Mouse (Mus musculus): Measurements from ENCODE around the gene Ppm1h.
"Not testable (repeated sequence)": the region's sequence is repeated elsewhere in the genome, so short reads cannot be mapped to it uniquely, and the experiment has no call there.

The Ppm1h gene

DNA sequence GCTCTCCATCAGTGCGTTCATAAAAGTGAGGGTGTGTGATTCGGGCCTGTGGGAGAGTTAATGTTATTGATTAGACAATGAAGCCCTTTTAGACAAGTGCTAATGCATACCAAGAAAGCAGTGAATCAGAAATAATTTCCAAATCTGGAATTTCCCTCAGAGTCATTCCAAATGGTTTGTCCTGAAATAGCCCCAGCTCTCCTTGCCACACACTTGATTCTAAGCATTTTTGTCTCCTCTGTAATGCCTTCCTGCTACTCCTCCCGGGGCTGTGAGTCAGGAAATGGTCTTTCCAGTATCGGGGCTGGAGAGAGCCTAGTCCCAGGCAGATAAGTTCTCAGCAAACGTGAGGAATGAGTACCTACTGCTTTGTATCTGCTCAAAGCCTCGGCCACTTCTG lies 212.9 kb downstream of the Ppm1h start:
- no peak for DNase-seq (ENCODE audit: low read depth, low spot score)

DNA sequence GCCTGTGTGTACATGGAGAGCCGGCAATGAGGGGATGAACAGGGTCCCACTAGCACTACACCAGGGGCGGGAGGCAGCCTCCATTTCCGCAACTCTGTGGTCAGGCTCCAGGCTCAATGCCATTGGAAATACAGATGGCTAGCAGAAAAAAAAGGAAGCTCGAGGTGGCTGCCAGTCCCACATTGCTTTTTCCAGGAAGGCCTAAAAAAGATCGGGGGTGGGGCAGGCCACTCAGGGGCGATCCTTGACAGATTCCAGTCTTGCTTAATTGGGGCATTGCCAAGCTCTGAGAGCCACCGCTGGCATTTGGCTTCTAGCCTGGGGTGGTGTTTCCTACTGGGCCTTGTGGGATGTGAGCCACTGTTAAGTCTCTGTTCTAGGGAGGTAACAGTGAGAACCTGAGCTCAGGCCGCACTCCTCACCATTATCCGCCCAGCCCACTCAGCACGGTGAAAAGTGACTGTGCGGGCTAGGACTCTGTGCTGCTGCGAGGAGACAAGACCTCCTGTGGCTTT lies 216.1 kb downstream of the Ppm1h start:
- no peak for DNase-seq (ENCODE audit: low read depth, low spot score)

DNA sequence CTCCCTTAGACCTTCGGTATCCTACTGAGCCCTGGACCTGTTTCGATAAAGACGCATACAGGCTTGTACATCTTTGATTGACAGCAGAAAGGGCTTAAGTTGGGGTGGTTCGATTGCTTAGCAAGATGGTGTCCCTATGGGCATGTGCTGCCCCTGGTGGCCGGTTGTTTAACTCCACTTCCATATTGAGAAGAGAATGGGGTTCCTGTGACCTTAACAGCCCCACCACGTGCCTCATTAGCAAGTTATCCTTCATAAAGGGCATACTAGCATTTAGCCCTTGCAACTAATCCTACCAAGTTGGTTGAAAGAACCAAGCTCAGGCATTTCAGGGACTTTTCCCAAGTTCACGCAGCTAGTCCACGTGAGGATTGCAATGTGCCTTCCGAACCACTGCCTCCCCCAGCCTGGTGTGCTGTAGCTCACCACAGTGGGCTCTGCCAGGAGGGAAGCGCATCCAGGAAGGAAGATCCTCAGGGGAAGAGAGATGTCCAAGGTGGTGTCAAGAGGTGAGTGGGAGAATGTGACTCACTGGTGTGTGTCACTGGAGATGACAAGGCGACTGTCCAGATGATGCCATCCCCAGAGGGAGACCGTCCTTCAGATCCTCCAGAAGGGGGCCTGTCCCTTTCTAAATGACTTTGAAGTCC lies 216.7 kb downstream of the Ppm1h start:
- DNase-seq (ENCODE audit: low read depth, low spot score): peak; percentile 83

DNA sequence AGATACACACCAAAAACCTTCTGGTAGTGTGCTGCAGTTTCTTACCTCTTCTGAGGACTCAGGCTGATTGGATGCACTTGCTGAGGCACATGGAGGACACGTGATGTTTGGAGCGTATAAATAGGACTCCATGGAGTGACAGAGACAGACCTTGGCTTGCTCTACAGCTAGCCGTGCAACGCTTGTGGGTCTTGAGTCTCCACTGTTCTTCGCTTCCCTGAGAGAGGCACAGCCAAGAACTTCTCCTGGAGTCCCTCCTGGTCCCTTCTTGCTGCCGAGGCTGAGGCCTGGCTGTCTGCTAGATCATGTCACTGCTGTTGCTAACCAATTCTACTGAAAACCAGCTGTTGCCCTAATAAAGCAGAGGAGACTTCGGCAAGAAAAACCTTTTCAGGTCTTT lies 221.4 kb downstream of the Ppm1h start:
- DNase-seq (ENCODE audit: low read depth, low spot score): no peak

DNA sequence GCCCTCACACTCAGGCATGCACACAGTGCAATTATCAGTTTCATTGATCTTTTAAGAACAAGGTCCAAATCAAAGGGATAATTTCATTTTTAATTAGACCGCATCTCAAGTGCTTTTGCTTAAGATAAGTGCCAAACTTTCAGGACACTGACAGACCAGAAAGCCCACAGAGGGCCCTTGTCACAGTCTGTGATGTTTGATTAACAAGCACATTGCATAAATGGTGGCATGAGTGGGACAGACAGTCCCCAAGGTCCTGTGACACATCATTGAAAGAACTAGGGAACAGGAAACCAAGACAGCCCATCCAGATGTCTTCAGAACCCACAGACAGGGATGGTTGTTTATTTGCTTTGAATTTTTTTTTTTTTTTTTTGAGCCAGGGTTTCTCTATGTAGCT lies 221.9 kb downstream of the Ppm1h start:
- no peak for DNase-seq (ENCODE audit: low read depth, low spot score)

DNA sequence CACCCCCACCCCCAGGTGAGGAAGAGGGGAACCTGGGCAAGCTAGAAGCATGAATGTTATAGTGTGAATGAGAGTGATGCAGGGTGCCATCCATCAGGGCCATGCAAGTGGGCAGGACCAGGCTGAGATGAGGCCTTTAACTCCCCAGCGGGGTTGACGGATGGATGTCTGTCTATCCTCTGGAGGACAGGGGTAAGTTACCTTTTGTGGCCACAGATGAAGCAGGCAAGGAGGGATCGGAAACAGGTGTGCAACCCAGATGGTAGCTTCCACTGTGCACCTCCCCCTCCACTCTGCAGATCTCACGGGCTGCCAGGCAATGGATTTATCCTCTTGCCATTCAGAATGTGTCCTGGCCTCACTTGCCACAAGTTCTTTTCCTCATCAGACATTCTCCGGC lies 222.8 kb downstream of the Ppm1h start:
- no peak for DNase-seq (ENCODE audit: low read depth, low spot score)

DNA sequence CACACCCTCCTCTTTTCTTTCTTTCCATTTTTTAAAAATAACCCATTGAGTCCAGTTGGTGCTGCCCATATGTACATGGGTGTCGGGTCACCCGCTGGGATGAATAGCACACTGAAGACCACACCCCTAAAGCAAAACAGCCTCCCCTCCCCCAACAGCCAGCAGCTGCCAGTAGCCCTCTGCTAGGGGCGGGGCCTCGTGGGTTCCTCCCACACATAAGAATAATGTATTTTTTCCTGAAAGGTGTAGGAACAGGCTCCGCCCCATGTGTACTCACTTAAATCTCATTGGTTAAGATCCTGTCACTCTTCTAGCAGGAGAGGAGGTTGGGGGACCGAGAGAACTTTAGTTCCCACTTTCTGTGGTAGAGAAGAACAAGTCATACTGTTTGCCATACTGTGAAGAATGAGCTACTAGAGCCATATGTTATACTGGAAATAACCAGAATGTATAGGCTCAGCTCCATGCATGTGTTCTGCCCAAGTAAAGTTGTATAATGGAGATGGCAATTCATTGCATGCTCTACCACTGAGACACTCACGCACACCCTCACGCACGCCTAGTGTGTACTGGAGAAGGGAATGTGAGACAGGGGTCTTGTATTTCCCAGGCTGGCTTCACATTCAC lies 231.0 kb downstream of the Ppm1h start:
- peak; percentile 59 for DNase-seq (ENCODE audit: low read depth, low spot score)

DNA sequence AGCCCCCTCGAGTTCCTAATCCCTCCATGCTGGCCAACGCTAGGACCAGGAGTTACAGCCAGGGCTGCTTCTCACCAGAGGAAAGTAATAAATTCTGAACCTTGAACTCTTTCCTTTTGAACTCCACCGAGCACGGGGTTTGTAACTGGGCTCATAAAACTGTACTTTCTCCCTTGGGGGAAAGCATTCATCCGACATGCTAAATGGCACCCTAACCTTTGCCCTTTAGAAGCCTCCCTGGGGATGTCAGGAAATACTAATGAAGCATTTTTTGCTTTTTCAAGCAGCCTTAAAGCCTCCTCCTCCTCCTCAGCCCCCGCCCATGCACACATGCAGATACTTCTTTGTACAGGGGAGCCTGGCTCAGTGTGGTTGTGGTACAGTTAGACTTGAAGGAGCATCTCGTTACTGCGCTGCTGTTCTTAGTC lies 232.2 kb downstream of the Ppm1h start:
- no peak for DNase-seq (ENCODE audit: low read depth, low spot score)

DNA sequence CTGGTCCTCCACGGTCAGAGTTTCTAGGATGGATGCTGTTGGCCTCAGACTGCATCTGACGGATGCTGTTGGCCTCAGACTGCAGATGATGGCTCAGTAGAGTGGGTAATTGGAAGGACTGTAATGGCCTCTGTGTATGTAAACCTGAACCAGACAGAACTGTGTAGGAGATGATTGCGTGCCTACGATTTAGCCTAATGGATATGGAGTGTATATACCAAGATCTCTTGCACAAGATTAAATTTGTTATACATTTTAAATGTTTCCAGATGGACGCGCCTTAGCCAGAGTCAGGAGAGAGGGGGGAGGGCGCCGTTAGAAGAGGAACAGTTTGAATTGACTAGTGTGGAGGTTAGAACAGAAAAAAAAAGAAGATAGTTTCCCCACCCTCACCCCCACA lies 233.1 kb downstream of the Ppm1h start:
- no peak for DNase-seq (ENCODE audit: low read depth, low spot score)

DNA sequence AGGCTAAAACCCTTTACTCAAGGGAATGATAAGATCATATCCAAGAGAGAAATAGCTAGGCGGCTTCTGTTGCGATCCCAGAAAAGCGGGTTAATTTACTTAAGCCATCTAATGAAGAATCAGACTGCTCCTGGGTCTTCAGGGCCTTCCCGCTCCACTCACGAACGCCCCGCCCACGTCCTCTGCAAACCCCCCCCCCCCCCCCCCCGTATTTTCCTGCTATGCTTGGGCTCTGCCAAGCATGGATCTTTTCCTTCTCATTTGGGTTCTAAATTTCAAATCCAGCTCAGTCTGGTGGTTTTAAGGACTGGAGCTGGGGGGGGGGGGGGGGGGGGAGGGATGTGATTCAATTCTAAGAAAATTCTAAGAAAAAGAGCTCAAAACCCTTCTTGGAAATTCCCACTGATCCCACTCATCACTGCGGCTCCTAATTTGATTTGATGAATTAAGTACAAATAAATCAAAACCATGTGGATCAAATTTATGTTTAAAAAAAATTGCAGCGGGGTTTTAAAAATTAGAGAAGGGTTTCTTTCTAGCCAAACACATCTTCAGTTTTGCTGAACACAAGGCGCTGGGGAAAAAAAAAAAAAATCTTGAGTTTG lies 233.6 kb downstream of the Ppm1h start:
- no peak for DNase-seq (ENCODE audit: low read depth, low spot score)

DNA sequence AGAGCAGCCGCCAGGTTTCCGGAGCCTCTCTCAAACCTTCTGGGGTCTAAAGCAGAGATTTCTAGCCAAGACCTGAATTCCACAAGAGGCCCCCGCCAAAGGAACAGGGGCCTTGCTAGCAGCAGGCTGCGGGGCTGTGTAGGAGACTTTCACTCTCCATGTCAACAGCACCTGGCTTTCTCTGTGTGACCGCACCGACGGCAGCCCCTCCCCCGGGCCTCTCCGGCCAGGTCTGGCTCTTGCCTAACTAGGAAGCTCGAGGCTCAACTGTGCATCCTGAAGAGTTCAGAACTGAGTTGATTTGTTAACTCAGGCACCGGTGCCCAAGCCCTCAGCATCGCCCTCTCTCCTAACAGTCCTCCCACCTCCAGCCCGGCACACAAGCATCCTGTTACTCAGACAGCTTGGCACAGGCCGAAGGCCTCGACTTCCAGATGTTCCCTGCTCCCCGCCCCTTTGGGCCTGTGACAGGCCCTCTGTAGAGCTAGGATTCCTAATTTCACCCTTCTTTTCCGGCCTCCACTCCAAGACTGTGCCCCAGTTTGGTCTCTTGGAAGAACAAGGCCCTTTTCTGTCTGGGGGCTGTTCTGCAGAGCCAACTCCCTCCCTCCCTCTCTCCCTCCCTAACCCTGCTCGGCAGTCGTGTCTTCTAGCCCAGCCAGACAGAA lies 234.3 kb downstream of the Ppm1h start:
- peak; percentile 41 for DNase-seq (ENCODE audit: low read depth, low spot score)

DNA sequence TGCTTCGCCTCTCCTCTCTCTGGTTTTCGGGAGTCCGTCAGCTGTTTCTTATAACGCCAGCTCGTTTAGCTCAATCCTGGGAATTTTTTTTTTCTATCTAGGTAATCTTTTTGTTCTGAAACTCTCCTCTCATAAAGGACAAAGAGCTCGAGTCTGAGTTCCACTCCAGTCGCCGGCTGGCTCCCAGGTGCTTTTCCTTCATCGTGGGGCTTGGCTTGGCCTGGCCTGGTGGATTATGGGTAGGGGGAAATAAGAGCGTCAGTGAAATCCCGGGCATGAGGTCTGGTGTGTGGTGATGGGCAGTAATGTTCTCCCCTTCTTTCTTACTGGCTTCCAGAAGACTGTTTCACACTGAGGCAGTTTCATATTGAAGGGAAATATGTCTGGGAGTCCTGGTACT lies 234.8 kb downstream of the Ppm1h start:
- no peak for DNase-seq (ENCODE audit: low read depth, low spot score)

DNA sequence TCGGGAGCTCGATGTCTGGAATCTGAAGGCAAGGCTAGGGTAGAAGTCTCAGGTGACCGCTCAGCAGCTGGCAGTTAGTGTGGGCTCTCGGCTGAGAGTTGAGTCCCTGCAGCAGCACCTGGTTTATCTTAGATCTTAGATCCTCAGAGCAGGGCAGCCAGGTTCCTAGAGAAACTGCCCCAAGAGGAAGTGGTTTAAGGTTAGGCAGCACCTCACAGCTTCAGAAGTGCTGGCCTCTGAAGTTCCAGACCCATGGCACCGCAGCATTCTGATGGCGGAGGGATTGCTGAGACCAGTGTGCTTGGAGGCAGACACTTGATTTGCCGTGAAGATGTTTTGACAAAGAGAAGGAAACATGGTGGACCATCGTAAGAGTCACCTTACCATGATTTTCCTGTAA lies 237.3 kb downstream of the Ppm1h start:
- no peak for DNase-seq (ENCODE audit: low read depth, low spot score)

DNA sequence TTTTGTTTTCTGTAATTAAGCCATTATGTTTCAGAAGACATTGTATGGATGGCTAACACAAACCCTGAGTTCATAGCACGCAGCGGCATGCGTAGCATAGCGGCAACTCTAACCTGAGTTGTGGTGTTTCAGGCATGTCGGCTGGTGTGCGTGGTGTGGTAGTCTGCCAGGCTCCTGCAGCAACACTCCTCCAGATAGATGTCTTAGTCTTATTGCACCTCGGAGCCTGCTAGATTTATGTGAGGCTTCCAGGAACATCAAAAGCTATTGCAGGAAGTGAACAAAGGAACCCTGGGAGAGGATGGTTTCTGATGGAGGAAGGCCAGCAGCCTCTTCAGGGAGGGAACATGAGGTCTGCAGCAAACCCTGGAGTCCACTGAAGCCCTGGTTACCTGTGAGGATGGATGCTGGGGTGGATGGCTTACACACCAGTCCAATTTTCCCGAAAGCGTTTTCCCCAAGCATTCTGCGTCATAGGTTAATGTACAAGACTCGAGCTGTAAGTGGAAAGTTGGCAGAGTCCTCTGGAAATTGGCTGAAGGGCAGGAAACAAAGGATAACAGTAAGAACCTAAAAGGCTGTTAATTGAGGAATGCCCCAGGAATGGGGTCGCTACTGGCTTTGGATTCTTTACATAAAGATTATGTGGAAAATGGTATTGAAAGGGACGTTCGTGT lies 239.2 kb downstream of the Ppm1h start:
- no peak for DNase-seq (ENCODE audit: low read depth, low spot score)

DNA sequence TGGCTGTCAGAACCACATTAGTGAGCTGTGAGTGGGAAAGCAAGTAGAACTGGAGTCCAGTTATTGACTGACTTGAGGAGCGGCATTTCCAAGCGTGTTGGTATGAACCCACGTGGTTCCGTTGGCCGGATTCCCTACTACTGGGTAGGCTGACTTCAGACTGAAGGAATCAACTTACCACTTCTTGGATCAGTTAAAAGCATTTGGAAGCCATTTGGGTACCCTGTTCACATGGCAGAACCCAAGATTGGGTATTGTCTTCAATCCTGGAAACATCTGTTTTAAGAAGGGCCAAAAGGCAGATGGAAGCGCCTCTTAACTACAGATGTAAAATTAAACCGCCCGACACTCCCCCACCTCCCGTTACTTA lies 239.7 kb downstream of the Ppm1h start:
- no peak for DNase-seq (ENCODE audit: low read depth, low spot score)

DNA sequence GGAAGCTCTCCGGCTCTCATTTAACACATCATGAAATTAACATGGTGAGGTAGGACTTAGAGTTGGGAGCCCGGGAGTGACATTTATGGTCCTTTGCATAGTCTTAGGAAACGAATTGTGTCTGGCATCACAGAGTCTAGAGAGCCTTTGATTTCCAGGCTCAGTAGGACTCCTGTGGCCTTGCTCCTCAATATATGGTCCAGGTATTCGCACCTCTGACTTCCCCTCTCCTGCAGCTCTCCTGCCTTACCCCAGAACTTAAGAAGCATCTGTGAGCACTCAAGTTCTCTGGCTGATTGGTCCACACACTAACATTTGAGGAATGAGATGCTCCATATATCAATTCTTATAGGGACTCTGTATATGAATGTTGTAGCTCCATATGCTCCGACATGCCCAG lies 240.2 kb downstream of the Ppm1h start:
- no peak for DNase-seq (ENCODE audit: low read depth, low spot score)

DNA sequence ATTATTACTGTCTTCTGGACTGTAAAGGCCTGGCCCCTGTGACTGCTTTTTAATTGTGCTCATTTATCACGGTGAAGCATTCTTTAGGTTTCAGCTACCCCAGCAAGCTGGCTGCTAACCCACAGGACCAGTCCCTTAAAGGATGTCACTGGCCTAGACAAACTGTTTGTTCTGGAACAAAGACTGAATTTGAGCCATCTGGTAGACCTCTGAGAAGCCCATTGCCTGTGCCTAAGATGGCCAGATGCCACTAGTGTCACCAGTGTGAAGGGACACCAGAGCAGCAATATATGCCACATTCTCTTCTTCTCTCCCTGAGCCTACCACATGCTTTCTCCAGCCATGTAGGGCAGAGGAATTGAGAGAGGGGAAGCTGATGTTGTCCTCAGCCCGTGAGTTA lies 240.9 kb downstream of the Ppm1h start:
- DNase-seq (ENCODE audit: low read depth, low spot score): no peak

DNA sequence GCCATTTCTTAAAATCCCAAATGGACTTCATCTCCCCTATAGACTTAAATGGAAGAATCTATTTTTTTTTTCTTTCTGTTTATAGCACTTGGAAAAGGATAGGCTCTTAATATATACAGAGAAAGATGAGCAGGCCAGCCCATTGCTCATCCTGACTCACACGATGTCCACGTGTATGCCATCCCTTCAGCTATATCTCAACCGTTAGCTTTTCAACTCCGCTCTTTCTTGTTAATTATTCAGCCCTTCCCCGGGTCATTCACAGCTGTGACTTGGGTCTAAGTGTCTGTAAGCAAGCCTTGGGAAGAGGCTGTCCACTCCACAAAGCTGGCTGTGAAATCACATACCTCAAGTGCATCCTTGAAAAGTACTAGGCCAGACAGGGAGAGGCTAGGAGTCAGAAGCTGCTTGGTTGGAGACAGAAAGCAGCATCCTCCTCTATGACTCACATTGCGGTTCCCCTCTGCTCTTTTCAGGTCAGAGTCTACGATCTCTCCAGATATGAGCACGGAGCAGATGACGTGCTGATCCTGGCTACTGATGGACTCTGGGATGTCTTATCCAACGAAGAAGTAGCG lies 241.7 kb downstream of the Ppm1h start:
- DNase-seq (ENCODE audit: low read depth, low spot score): no peak

DNA sequence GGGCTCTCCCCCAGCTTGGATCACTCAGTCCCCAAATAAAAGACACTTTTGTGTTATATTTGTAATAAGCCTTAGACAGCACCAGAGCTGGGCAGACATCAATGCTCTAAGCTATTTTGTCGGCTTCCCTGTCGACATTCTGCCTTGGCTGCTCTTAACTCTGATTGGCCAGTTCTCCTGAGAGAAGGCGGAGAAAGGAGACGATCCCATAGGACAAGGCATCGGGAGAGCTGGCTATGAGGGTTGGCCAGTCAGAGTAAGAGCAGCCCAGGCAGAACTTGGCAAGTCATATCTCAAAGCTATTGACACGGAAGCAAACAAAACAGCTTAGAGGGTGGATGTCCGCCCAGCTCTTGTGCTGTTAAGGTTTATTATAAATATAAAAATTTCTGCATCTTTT lies 243.7 kb downstream of the Ppm1h start:
- DNase-seq (ENCODE audit: low read depth, low spot score): peak; percentile 31

DNA sequence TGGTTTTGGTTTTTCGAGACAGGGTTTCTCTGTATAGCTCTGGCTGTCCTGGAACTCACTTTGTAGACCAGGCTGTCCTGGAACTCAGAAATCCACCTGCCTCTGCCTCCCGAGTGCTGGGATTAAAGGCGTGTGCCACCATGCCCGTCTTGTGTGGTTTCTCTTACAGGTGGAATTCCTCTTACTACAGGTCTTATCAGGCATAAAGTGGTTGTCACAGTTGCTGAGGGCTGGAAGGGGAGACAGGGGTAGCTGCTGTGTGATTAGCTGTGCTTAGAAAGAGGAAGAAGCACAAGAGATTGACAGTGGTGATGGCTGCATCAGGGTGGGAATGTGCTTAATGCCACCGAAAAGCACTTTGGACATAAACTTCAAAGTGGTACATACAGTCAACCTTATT lies 246.0 kb downstream of the Ppm1h start:
- DNase-seq (ENCODE audit: low read depth, low spot score): not testable (repeated sequence)

DNA sequence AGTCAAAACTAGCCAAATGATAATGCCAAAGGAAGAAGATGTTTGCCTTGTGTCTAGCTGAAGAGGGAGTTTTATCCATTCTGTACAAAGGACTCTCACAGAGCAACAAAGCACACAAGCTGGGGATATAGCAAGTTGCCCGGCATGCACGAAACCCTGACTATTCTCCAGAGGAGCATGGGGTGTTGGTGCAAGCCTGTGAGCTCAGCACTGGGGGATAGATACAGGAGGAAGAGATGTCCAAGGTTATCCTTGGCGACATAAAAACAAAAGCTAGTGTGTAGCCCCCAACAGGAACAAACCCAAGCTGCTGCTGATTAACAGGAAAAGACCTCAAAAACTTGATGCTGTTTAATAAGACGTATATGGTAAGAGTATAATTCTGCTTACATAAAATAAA lies 247.7 kb downstream of the Ppm1h start:
- no peak for DNase-seq (ENCODE audit: low read depth, low spot score)

DNA sequence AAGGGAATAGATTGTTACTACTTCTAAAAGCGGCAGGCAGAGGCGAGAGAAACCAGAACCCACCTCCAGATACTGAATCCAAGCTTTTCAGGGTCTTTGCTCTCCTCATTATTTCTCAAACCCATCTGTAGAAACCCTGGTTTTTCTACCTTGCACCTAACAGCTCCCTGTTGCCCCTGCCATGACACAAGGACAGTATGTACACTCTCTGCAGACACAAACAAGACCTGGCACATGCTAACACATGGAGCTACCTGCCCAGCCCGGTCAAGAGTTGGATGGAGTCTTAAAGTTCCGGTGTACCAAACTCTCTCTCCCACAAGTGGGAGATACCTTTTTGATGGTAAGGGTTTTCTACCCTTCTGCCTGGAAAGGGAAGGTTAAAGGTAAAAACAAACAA lies 252.0 kb downstream of the Ppm1h start:
- no peak for DNase-seq (ENCODE audit: low read depth, low spot score)

Data from R1 (cell line).